Mouse (Mus musculus) CD4-positive naive resting alpha-beta T cell, adult 76 days (primary cell): Measurements from ENCODE around the gene Prox2. TPM values are rescaled to one million over a fixed set of nuclear protein-coding genes. Genes with fewer than 3 reads are reported as not detected.

Source experiments
- total RNA-seq: library from RNA; stranded (reverse); gene quantifications from one replicate; pipeline ENCODE4 v1.2.4, GENCODE M21; 2023

The Prox2 gene
- 1.8 TPM for total RNA-seq

DNA sequence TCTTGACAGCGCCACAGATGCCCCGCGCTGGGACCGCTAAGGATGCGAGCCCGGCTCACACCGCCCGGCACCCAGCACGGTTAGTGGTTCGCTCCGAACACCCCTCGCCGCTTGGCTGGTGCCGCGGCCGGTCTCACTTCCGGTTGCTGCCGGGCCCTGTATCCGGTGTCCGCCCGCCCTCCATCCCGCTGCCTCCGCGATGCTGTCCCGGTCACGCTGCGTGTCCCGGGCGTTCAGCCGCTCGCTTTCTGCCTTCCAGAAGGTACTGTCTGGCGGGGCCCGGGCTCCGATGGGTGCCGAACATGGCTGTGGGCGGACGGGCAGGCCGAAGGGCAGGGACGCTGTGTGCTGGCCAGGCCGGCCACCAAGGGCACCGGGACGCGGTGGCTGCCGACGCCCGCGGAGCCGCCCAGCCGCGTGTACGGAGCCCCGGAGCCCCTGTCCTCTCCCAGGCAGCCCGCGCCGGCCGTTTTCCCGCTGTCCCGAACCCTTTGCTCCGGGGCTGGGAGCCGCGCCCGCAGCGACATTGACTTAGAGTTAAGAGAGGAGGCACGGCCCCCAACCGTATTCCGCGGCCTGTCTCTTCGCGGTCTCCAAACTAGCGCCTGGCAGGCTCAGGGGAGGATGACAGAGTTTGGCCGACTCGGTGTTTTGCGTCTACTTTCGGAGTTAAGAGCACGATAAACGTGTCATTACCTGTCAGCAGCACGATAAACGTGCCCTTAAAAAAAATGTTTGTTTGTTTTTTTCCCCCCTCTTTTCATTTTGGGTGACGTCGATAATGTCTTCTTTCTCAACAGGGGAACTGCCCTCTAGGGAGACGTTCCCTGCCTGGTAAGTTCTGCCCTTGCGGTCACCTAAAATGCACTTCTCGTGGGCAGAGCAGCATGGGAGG is at the start of gene Prox2, which contains the start of gene Dlst:
TSS of gene Prox2 (minus strand) at position 62 of the 895 bp plus-strand sequence.
TSS of gene Dlst (plus strand) at position 136 of the 895 bp plus-strand sequence.

DNA sequence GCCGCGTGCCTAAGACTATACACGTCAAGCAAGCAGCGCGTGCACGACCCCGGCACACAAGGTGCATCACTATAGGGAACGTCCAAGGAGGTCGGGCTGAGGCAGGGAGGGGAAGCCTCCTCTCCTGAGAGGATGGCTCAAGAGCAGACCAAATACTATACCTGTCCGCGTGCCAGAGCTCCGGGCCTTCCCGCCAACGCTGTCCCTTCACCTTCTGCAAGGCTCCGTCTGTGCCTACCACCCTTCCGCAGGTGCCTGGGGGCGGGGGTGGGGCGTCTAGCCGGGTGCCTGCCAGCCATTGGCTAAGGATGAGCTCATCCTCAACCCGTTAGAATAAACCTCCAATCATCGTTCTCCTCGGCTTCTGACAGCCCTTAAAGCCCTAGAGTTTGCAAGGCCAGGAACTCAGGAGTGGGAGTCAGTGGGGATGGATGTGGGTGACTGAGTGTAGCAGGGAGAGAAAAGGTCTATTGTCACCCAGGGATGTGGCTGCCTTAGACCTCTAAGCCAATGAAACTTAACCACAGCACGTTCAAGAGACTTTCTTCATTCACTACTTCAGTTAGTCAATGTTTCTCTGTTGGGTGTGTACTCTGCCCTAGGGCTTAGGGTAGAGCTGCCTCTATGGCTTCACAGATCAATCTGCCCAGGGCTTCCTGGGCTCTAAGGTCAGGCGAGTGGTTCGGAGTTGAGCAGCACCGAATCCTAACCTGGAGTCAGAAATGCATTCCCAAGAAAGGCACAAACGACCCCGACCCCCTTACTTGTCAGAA is 40.6 kb upstream of the Prox2 start, which contains the start of gene Rps6kl1:
TSS of gene Rps6kl1 (minus strand) at position 263 of the 773 bp plus-strand sequence.

Other genes starting within 250 kb of the Prox2 start
- not detected for gene Ltbp2, start 234.2 kb downstream of the Prox2 start, total RNA-seq
- gene Fcf1, start 139.9 kb downstream of the Prox2 start, total RNA-seq: 89.1 TPM
- gene Arel1, start 139.9 kb downstream of the Prox2 start, total RNA-seq: 32.5 TPM
- 95.4 TPM for gene Ylpm1, start 114.4 kb downstream of the Prox2 start, total RNA-seq
- gene Dlst, start 74 bp upstream of the Prox2 start, total RNA-seq: 199 TPM
- gene Rps6kl1, start 40.5 kb upstream of the Prox2 start, total RNA-seq: 4.7 TPM
- not detected for gene Pgf, start 67.0 kb upstream of the Prox2 start, total RNA-seq
- 110 TPM for gene Eif2b2, start 108.7 kb upstream of the Prox2 start, total RNA-seq
- gene Mlh3, start 159.8 kb upstream of the Prox2 start, total RNA-seq: 15.8 TPM
- 15.2 TPM for gene Acyp1, start 177.7 kb upstream of the Prox2 start, total RNA-seq
- not detected for gene Zc2hc1c, start 177.8 kb upstream of the Prox2 start, total RNA-seq
- 52.2 TPM for gene Nek9, start 228.6 kb upstream of the Prox2 start, total RNA-seq